Mouse (Mus musculus): Measurements from ENCODE around the gene Inpp5a. TPM values are rescaled to one million over a fixed set of nuclear protein-coding genes. Genes with fewer than 3 reads are reported as not detected.

The Inpp5a gene
- polyA plus RNA-seq, 1 experiment = 41.4 TPM

DNA sequence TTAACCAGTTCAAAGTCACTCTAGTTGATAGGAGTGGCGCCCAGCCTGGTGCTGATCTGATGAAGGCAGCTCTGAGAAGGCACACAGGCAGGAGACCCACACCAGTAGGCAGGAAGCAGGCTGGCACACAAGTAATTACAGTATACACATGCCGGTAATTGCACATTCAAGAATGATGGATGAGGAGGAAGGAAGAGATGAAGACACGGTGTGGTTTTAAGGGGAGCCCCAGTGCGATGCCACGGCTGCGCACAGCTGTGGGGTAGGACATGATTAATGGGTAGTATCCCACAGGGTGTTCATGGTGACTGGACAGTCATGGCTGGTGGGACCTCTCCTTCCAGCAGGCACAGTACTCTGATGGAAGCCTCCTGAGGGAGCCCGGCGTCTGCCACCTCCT, 177.6 kb downstream of the Inpp5a start:
- Histone ChIP-seq H3K36me3 (ENCODE audit: control insufficient read depth, insufficient read depth, low read length) (no peaks in the 10 kb centered on the region), H3K4me1 (ENCODE audit: control insufficient read depth, insufficient read depth, low read length) (no peaks in the 10 kb centered on the region), H3K27ac (ENCODE audit: control insufficient read depth, insufficient read depth, low read depth, low read length) (no peak overlapping the region), H3K4me3 (ENCODE audit: control insufficient read depth, low read depth, low read length) (no peak overlapping the region), H3K27me3 (ENCODE audit: control insufficient read depth, insufficient read depth, low read length) (no peaks in the 10 kb centered on the region)
- TF ChIP-seq CTCF (IDR thresholded peaks at IDR 0.05; ENCODE audit: control insufficient read depth, insufficient read depth, insufficient replicate concordance, low read depth, low read length) (no peak), POLR2A (IDR thresholded peaks at IDR 0.05; ENCODE audit: control insufficient read depth, low read depth, low read length) (no peak)

DNA sequence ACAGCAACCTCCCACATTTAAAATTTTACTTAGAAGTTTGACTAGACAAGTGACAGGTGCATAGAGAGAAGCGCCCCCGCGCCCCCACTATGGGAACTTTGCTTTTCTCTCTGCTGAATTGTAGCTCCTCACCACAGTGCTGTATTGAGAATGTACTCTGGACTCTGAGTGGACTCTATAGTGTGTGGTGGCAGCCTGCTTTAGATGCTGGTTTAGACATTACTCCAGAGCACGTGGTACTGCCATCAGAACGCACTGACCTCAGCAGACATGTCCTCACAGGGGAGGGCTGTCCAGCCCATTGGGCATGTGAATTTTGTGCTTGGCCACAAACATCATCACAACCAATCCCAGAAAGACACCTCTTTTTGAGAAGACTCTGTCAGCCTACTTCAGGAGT, 181.9 kb downstream of the Inpp5a start:
- Histone ChIP-seq H3K27me3 (ENCODE audit: control insufficient read depth, insufficient read depth, low read length) (no peaks in the 10 kb centered on the region), H3K27ac (ENCODE audit: control insufficient read depth, insufficient read depth, low read depth, low read length) (no peak overlapping the region), H3K4me1 (ENCODE audit: control insufficient read depth, insufficient read depth, low read length) (no peaks in the 10 kb centered on the region), H3K36me3 (ENCODE audit: control insufficient read depth, insufficient read depth, low read length) (no peaks in the 10 kb centered on the region), H3K4me3 (ENCODE audit: control insufficient read depth, low read depth, low read length) (no peak overlapping the region)
- TF ChIP-seq POLR2A (IDR thresholded peaks at IDR 0.05; ENCODE audit: control insufficient read depth, low read depth, low read length) = no peak
- TF ChIP-seq CTCF (IDR thresholded peaks at IDR 0.05; ENCODE audit: control insufficient read depth, insufficient read depth, insufficient replicate concordance, low read depth, low read length) = no peak

DNA sequence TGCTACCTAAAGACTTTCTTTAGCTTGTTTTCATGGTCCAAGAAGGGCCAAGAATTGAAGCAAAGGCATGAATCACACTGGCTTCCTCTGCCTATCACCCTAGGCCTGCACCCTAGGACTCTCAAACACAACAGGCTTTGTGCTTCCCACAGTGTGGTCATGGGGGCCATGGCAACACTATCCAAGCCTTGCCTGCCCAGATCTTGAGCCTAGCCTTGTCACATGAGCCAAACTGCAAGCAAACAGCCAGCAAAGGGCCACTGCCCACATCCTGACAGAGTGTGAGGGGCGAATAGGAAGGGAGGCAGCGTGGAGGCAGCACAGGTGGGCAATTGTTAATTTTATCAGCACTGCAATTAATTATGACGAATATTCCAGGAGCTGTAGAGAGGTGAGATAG, 183.8 kb downstream of the Inpp5a start:
- Histone ChIP-seq H3K27me3 (ENCODE audit: control insufficient read depth, insufficient read depth, low read length) (no peaks in the 10 kb centered on the region), H3K4me1 (ENCODE audit: control insufficient read depth, insufficient read depth, low read length) (no peaks in the 10 kb centered on the region), H3K36me3 (ENCODE audit: control insufficient read depth, insufficient read depth, low read length) (no peaks in the 10 kb centered on the region), H3K27ac (ENCODE audit: control insufficient read depth, insufficient read depth, low read depth, low read length) (no peak overlapping the region), H3K4me3 (ENCODE audit: control insufficient read depth, low read depth, low read length) (no peak overlapping the region)
- no peak for TF ChIP-seq CTCF (IDR thresholded peaks at IDR 0.05; ENCODE audit: control insufficient read depth, insufficient read depth, insufficient replicate concordance, low read depth, low read length)
- no peak for TF ChIP-seq POLR2A (IDR thresholded peaks at IDR 0.05; ENCODE audit: control insufficient read depth, low read depth, low read length)

DNA sequence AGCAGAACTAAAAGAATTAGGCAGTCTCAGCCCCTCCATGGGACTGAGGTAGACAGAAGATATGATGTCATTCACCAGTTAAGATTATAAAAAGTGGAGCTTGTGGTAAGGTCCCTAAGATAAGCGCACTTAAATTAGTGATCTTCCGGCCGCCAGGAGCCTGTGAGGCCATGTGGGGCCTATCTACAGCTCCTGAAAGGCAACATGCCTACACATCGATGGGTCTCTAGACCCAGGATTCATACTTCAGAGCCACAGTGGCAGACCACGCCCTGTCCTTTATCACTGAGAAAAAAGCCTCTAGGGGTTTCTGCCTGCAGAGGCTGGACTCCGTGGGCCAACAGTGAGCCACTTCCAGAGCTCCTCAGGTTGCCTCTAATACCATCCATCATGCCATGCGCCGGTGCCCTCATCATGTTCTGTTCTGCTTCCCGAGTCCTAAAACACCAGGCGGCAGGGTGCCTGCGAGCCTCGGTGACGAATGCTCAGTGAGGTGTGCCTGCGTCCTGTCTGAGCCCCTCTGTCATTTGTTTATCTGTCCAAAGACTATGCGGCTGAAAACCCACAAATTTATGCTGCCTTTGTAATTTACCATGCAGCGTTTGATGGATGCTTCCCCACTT, 187.3 kb downstream of the Inpp5a start:
- no peak overlapping the region for H3K27ac ChIP-seq (ENCODE audit: control insufficient read depth, insufficient read depth, low read depth, low read length)
- H3K4me3 ChIP-seq (ENCODE audit: control insufficient read depth, low read depth, low read length) = no peak overlapping the region
- peaks cover 4% of the 10 kb centered on the region; the same call in 1 of the 2 replicates for H3K4me1 ChIP-seq (ENCODE audit: control insufficient read depth, insufficient read depth, low read length)
- TF ChIP-seq CTCF (IDR thresholded peaks at IDR 0.05; ENCODE audit: control insufficient read depth, insufficient read depth, insufficient replicate concordance, low read depth, low read length) = no peak
- H3K36me3 ChIP-seq (ENCODE audit: control insufficient read depth, insufficient read depth, low read length) = no peaks in the 10 kb centered on the region
- no peaks in the 10 kb centered on the region for H3K27me3 ChIP-seq (ENCODE audit: control insufficient read depth, insufficient read depth, low read length)

DNA sequence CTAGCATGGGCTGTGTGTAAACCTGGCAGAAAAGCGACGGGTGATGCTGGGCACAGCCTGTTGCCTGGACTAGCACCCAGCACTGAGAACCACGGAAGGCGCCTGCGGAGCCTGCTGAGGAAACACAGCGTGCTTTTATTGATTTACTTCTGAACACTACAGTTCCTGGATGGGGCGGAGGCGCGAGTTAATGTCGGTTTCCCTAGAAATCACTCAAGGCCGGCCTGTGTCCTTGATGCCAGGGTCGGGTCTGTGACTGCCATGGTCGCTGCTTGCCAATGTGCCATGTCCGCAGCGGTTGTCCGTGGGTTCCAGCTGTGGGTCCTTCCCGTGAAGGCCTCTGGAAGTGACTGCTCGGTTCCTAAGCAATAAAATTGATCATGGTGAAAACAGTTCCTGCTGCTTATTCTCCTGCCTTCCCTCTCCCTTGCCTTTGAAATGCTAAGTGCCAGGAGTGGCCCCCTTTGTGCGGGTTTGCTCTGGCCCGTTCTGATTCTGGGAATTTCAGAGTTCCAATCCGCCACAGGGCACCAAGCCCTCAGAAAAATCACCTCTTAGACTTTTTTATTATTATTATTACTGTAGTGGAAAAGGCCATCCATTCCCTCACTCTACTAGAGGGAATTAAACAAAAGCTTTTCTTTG, 190.5 kb downstream of the Inpp5a start:
- Histone ChIP-seq H3K27me3 (ENCODE audit: control insufficient read depth, insufficient read depth, low read length) (peaks cover 2% of the 10 kb centered on the region; the same call in 1 of the 2 replicates), H3K4me1 (ENCODE audit: control insufficient read depth, insufficient read depth, low read length) (peaks cover 27% of the 10 kb centered on the region), H3K4me3 (ENCODE audit: control insufficient read depth, low read depth, low read length) (no peak overlapping the region), H3K36me3 (ENCODE audit: control insufficient read depth, insufficient read depth, low read length) (no peaks in the 10 kb centered on the region), H3K27ac (ENCODE audit: control insufficient read depth, insufficient read depth, low read depth, low read length) (no peak overlapping the region)
- TF ChIP-seq CTCF (IDR thresholded peaks at IDR 0.05; ENCODE audit: control insufficient read depth, insufficient read depth, insufficient replicate concordance, low read depth, low read length) (no peak), POLR2A (IDR thresholded peaks at IDR 0.05; ENCODE audit: control insufficient read depth, low read depth, low read length) (no peak)

DNA sequence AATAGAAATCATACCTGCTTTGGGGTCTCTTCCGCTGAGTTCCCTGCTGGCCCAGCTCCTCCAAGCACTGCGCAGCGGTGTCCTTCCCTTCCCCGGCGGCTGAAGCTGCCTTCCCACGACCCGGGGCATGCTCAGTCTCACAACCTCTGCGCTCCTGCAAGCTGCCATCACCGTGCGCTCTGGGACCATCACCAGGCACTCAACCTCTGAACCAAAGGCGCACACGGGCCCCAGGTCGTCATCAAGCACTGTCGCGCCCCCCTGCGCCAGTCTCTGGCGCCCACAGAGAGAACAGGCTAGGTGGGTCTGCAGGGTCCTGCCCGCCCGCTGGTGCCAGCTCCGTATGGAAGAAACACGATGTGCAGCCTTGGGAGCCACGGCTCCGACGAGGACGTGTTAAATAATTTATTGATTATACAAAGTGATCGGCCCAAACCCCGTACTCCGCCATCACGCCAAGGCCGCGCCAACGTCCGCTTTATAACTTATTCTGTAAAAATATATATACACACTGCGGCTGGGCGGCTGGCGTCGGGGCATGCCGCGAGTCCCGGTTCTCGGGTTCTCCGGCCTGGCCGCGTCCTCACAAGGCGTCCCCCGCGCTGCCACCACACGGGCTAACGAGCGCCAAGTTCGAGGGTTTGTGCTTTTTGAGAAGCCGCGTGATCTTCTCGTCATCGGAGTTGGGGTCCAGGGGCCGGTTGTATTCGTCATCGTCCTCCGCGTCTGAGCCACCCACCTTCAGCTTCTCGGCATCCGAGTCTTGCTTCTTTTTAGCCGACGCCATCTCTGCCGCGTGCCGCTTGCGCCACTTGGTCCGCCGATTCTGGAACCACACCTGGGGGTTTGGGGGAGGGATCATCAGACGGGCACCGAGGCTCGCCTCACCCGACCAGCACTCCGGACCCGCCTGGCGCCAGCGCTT, 192.2 kb downstream of the Inpp5a start:
- H3K4me3 ChIP-seq (ENCODE audit: control insufficient read depth, low read depth, low read length) = peak overlapping the region; percentile 85
- no peak overlapping the region for H3K27ac ChIP-seq (ENCODE audit: control insufficient read depth, insufficient read depth, low read depth, low read length)
- peaks cover 39% of the 10 kb centered on the region for H3K4me1 ChIP-seq (ENCODE audit: control insufficient read depth, insufficient read depth, low read length)
- H3K27me3 ChIP-seq (ENCODE audit: control insufficient read depth, insufficient read depth, low read length) = peaks cover 2% of the 10 kb centered on the region; the same call in 1 of the 2 replicates
- H3K36me3 ChIP-seq (ENCODE audit: control insufficient read depth, insufficient read depth, low read length) = no peaks in the 10 kb centered on the region
- TF ChIP-seq CTCF (IDR thresholded peaks at IDR 0.05; ENCODE audit: control insufficient read depth, insufficient read depth, insufficient replicate concordance, low read depth, low read length) (no peak), POLR2A (IDR thresholded peaks at IDR 0.05; ENCODE audit: control insufficient read depth, low read depth, low read length) (no peak)
